Mouse (Mus musculus) cerebellum, adult 11 months (tissue): ENCODE measurements around the gene Rasgrf2.

Experiments
- DNase-seq: peaks from one replicate; pipeline ENCODE4 v3.0.0; 2022

Rasgrf2 gene

DNA sequence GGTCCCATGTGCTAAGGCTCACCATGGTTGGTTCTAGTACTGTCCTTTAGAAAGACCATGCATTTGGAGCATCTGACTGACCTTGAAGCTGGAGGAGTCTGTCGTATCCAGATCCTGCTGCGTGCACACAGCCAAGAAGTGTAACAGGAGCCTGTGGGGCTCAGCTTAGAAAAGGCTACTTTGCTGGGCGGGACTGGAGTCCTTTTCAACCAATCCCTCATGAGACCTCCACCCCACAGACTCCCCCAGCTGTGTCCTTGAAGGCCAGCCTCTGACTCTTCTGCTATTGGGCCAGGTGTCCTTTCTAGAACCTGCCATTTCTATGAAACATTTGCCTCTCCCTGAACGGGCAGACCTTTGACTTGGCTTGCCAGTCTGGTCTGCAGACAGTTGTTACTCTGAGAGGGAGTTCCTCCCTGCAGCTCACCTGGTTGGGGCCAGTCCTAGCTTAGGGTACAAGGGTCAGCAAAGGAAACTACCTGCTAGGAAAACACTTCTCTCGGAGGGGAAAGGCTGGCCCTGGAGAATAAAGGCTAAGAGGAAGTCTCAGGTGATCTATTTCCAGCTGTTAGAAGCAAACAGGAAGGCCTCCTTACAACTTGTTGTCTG is 254.6 kb downstream of the Rasgrf2 start, which contains the start of gene Ckmt2:
Gene Ckmt2 (minus strand): TSS at position 145 of the 609 bp plus-strand sequence.
- no peak for DNase-seq

- no peak for DNase-seq
Observed at GRCm38 (mm10) chr13:91875581-91875980, 255.9 kb downstream of the Rasgrf2 start.

- DNase-seq: no peak
Observed at GRCm38 (mm10) chr13:91874565-91874964, 256.9 kb downstream of the Rasgrf2 start.

- no peak for DNase-seq
Observed at GRCm38 (mm10) chr13:91873734-91874329, 257.6 kb downstream of the Rasgrf2 start.

GRCm38 (mm10) chr13:91868577-91868976 is 262.9 kb downstream of the Rasgrf2 start:
- no peak for DNase-seq

DNA sequence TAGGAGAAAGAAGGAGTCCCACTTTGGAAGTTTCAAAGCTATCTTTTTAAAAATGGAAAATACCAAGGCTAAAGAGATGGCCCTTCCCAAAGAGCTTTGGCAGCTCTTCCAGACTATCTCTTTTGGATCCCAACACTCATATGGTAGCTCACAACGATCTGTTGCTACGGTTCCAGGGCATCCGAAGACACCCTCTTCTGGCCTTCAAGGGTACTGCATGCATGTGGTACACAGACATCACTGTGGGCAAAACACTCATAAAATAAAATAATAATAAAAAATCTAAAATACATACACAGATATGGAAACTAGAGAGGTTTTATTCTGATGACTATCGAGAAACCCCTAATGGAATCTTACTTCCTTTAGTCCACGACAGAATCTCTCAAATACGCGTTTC is 272.6 kb downstream of the Rasgrf2 start:
- no peak for DNase-seq

- DNase-seq: no peak
Observed at GRCm38 (mm10) chr13:91857427-91857826, 274.0 kb downstream of the Rasgrf2 start.

- no peak for DNase-seq
Observed at GRCm38 (mm10) chr13:91854412-91854811, 277.0 kb downstream of the Rasgrf2 start.
